Mouse (Mus musculus) embryonic facial prominence, embryonic 13.5 days (tissue): ENCODE data around the gene Tbxa2r. TPM values are rescaled to one million over a fixed set of nuclear protein-coding genes. Genes with fewer than 3 reads are reported as not detected.

Source experiments
- ATAC-seq: fragments of 200-750 bp; cut with Nextera tagmentation; 2 replicates; pipeline ENCODE4 v1.8.0; 2017; ENCODE audit warnings: low read depth; ENCODE audit not compliant: insufficient number of reproducible peaks, insufficient read depth, low FRiP score, low TSS enrichment
- H3K27ac ChIP-seq: fragments of 300-500 bp; sonication (generic); 2 replicates; pipeline ENCODE4 v1.5.1; 2015; ENCODE audit warnings: moderate library complexity, mild to moderate bottlenecking, inconsistent platforms
- H3K27me3 ChIP-seq: fragments of 300-500 bp; sonication (generic); 2 replicates; pipeline ENCODE4 v1.6.1; 2015; ENCODE audit warnings: mild to moderate bottlenecking, inconsistent platforms
- H3K36me3 ChIP-seq: fragments of 300-500 bp; sonication (generic); 2 replicates; pipeline ENCODE4 v1.6.1; 2015; ENCODE audit warnings: mild to moderate bottlenecking, inconsistent platforms
- H3K4me1 ChIP-seq: fragments of 300-500 bp; sonication (generic); 2 replicates; pipeline ENCODE4 v1.6.1; 2015; ENCODE audit warnings: inconsistent platforms
- H3K4me2 ChIP-seq: fragments of 300-500 bp; sonication (generic); 2 replicates; pipeline ENCODE4 v1.6.1; 2015; ENCODE audit warnings: moderate library complexity, mild to moderate bottlenecking, inconsistent platforms
- H3K4me3 ChIP-seq: fragments of 300-500 bp; sonication (generic); 2 replicates; pipeline ENCODE4 v1.5.1; 2015; ENCODE audit warnings: mild to moderate bottlenecking, inconsistent platforms
- H3K9ac ChIP-seq: fragments of 300-500 bp; sonication (generic); 2 replicates; pipeline ENCODE4 v1.6.1; 2015; ENCODE audit warnings: mild to moderate bottlenecking, inconsistent platforms
- H3K9me3 ChIP-seq: fragments of 300-500 bp; sonication (generic); 2 replicates; pipeline ENCODE4 v1.6.1; 2016; ENCODE audit warnings: inconsistent platforms
- WGBS: fragments of 180-500 bp; shearing (Covaris S2); methylation state at CpG from one replicate; pipeline ENCODE4 v1.1.7; 2015; ENCODE audit warnings: mixed read lengths; 5-methylcytosine and 5-hydroxymethylcytosine counted together
- polyA plus RNA-seq: library from polyadenylated mRNA; unstranded; fragments of >200 nt; fragmentation: Nextera tagmentation; extraction: Ambion mirVana; gene quantifications from 2 replicates; pipeline ENCODE4 v1.2.1, GENCODE M21; 2015

Gene Tbxa2r
- polyA plus RNA-seq, 1 experiment from 2014 or later: 7.3 TPM

DNA sequence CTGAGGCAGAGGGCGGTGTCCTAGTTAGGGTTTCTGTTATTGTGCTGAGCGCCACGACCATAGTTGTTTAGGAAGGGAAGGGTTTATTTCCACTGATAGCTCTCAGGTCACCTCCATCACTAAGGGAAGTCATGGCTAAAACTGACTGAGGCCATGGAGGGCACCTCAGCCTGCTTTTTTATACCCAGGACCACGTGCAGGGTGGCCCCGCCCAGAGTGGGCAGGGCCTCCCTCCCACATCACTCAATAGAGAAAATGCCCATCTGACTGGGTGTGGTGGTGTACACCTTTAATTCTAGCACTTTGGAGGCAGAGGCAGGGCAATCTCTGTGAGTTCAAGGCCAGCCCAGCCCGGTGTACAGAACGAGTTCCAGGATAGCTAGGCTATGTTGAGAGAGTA, 14.3 kb upstream of the Tbxa2r start:
- Histone ChIP-seq H3K9me3 (no peaks in the 10 kb centered on the region), H3K4me3 (no peak overlapping the region), H3K27me3 (no peaks in the 10 kb centered on the region), H3K4me2 (no peak overlapping the region), H3K9ac (no peak overlapping the region), H3K4me1 (peaks cover 30% of the 10 kb centered on the region), H3K36me3 (peaks cover 89% of the 10 kb centered on the region), H3K27ac (no peak overlapping the region)
- 82% methylated on average over 7 of the region's 7 CpGs for WGBS
- no peak for ATAC-seq

DNA sequence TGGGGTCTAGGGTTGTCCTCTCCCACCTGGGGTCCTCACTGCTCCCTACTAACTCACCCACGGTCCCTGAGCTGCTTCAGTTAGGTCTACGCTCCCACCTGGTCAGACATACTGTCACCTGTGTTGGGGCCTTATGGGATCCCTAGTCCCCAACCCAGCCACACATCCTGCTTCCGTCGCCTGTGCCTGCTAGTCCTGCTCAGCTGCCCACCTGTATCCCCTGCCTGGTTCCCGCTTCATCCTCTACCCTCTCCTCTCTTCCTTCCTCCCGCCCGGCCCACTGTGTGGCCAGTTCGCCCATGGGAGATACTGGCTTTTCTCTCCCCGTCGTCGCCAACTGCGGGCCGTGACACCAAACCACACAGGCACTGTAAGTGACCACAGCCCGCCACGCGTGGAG, 12.9 kb upstream of the Tbxa2r start:
- Histone ChIP-seq H3K4me3 (no peak overlapping the region), H3K27ac (no peak overlapping the region), H3K9me3 (no peaks in the 10 kb centered on the region), H3K4me1 (peaks cover 36% of the 10 kb centered on the region), H3K36me3 (peaks cover 75% of the 10 kb centered on the region), H3K4me2 (no peak overlapping the region), H3K27me3 (no peaks in the 10 kb centered on the region), H3K9ac (0 out of 2 replicates have a peak overlapping the region, but pooled peaks have one; percentile 67)
- no peak for ATAC-seq
- 94% methylated on average over 16 of the region's 16 CpGs for WGBS

DNA sequence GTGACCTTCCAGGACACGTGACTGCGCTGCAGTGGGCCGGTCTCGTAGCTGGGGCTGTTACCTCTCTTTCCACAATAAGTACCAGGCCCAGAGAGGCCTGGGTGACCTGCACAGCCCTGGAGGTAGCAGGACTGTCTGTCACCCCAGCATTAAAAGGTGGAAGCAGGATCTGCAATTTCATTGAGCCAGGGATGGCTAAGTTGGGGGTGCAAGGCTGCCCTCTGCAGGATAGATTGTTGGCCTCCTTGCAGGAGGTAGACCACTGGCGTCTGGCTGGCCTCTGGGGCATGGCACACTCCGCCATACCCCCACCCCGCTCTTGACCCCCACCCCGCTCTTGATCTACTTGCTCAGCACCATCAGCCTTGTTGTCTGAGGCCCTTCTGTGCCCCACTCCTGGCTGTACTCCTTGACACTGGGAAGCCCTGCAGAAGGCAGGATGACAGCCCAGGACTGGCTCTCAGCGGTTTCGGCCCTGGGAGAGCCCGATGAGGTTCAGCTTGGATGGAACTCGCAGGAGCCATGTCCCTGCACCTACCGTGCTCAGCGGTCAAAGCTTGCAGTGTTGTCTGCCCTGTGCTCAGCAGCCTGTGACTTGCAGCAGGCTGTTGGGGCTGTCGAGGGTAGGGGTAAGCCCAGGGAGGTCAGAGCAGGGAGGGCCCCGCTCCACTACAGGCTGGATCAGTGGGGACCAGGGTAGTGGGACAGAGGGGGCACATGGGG, 12.0 kb upstream of the Tbxa2r start:
- WGBS: 44% methylated on average over 16 of the region's 16 CpGs
- no peaks in the 10 kb centered on the region for H3K27me3 ChIP-seq
- ATAC-seq: no peak
- peak overlapping the region; percentile 29 for H3K4me3 ChIP-seq
- H3K9me3 ChIP-seq: no peaks in the 10 kb centered on the region
- H3K27ac ChIP-seq: peak overlapping the region; percentile 33; the same call in 1 of the 2 replicates
- peak overlapping the region; percentile 57 for H3K4me2 ChIP-seq
- H3K9ac ChIP-seq: peak overlapping the region; percentile 67
- peaks cover 66% of the 10 kb centered on the region for H3K36me3 ChIP-seq
- H3K4me1 ChIP-seq: peaks cover 36% of the 10 kb centered on the region

DNA sequence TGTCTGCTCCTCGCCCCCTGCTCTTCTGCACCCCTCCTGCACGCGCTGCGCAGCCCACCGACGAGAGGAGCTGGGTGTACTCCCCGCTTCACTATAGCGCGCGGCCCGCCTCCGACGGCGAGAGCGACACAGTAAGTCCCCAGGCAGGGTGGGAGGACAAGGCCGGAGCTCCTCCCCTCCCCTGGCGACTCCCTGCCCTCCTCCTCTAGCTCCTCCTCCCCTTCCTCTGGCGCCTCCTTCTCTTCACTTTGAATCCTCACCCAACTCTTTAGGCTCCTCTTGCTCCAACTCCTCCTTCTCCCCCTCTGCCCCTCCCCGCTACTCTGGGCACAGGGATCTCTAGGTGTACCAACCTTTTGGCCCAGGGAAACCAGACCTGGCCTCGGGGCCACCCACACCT, 11.3 kb upstream of the Tbxa2r start:
- Histone ChIP-seq H3K9ac (peak overlapping the region; percentile 67), H3K27me3 (no peaks in the 10 kb centered on the region), H3K4me2 (peak overlapping the region; percentile 57), H3K4me3 (peak overlapping the region; percentile 29), H3K27ac (peak overlapping the region; percentile 45; the same call in 1 of the 2 replicates), H3K9me3 (no peaks in the 10 kb centered on the region), H3K4me1 (peaks cover 43% of the 10 kb centered on the region), H3K36me3 (peaks cover 59% of the 10 kb centered on the region)
- no peak for ATAC-seq
- whole genome bisulfite sequencing: 13% methylated on average over 20 of the region's 20 CpGs

DNA sequence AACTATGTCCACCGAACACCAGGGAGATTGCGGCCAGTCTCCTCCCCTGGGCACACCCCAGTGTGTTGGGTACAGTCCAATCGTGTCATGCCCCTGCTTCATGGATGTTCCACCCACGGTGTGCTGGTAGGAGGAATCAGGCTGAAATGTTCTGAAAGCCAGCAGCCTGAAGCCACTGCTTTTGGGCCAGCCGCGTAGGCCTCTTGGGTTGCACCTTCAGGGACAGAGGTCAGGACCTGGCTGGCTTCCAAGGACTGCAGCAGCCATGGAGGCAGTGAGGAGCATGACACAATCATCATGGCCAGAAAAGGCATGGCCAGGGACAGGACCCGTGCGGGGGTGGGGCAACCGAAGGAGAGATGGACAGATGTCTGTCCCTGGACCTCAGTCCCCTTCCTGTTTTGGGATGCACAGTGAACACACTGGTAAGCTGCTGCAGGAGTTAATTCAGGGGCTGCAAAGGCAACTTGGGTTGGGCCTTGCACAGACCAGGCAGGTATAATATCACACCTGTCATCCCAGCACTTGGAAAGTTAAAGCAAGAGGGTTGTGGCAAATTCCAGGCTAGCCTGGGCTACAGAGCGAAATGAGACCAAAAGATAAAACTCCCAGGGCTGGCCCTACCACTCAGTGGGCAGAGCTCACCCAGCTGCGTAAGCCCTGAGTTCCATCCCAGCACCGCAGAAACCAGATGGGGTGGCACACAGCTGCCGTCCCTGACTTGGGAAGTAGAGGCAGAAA, 9.8 kb upstream of the Tbxa2r start:
- Histone ChIP-seq H3K27ac (peak overlapping the region; percentile 93), H3K4me1 (peaks cover 47% of the 10 kb centered on the region), H3K4me2 (peak overlapping the region; percentile 90), H3K4me3 (peak overlapping the region; percentile 96), H3K27me3 (no peaks in the 10 kb centered on the region), H3K9ac (peak overlapping the region; percentile 69), H3K36me3 (peaks cover 59% of the 10 kb centered on the region), H3K9me3 (no peaks in the 10 kb centered on the region)
- 88% methylated on average over 13 of the region's 13 CpGs for WGBS
- ATAC-seq: no peak

DNA sequence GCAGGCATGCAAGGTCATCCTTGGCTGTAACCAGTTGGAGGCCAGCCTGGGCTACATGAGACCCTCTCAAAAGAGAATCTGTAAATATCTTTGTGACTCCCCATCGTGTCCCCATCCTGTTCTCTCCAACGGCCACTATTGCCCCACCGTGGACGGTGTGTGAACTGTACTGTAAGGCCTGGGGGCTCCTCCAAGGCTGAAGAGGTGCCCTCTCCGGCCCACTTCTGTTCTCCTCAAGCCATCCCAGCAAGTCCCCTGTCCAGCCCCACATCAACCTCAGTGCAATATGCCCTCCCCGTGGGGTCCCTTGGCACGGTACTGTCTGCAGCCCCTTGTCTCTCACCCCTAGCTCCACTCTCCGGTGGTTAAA, 9.2 kb upstream of the Tbxa2r start:
- Histone ChIP-seq H3K4me2 (peak overlapping the region; percentile 90), H3K4me1 (peaks cover 47% of the 10 kb centered on the region), H3K9me3 (no peaks in the 10 kb centered on the region), H3K27me3 (no peaks in the 10 kb centered on the region), H3K9ac (peak overlapping the region; percentile 69), H3K27ac (peak overlapping the region; percentile 93), H3K4me3 (peak overlapping the region; percentile 96), H3K36me3 (peaks cover 59% of the 10 kb centered on the region)
- WGBS: 38% methylated on average over 8 of the region's 8 CpGs
- ATAC-seq: no peak

DNA sequence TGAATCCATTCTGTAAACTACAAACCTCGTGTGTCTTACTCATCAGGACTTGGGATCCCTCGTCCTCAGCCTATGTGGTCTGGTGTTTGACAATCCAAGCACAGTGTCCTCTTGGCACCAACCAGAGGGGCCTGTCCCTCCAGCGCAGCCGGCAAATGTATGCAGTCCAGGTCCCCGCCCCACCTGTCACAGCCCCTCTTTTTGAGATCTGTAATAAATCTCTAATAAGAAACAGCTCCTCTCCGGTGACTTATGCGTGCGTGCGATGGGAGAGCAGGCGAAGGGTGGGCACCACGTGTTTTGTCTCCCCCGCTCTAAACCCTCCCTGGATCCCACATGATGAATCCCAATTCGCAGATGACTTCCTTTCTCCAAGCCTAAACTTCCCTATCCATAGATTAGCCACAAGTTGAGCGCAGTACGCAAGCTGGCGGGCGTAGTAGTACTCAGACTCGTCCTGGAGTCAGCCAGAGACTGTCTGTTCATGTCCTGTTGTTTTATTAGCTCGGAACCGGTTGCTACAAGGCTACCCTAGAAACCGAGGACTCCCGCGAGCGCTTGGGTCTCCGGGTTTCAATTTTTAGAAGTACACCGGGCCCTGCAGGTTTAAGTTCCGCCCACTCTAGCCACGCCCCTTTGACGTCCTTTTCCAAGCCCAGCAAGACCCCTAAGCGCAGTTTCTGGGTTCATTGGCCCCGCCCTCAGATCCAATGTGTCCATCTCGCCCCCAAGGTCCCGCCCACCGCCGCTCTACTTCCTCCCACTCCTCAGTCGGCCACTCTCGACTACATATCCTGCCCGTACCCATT, 8.6 kb upstream of the Tbxa2r start:
- Histone ChIP-seq H3K4me2 (peak overlapping the region; percentile 90), H3K9ac (peak overlapping the region; percentile 69), H3K36me3 (peaks cover 59% of the 10 kb centered on the region), H3K4me3 (peak overlapping the region; percentile 96), H3K9me3 (no peaks in the 10 kb centered on the region), H3K27me3 (no peaks in the 10 kb centered on the region), H3K4me1 (peaks cover 47% of the 10 kb centered on the region), H3K27ac (peak overlapping the region; percentile 93)
- ATAC-seq: peak; percentile 87
- under 1% methylated on average over 38 of the region's 38 CpGs for WGBS

DNA sequence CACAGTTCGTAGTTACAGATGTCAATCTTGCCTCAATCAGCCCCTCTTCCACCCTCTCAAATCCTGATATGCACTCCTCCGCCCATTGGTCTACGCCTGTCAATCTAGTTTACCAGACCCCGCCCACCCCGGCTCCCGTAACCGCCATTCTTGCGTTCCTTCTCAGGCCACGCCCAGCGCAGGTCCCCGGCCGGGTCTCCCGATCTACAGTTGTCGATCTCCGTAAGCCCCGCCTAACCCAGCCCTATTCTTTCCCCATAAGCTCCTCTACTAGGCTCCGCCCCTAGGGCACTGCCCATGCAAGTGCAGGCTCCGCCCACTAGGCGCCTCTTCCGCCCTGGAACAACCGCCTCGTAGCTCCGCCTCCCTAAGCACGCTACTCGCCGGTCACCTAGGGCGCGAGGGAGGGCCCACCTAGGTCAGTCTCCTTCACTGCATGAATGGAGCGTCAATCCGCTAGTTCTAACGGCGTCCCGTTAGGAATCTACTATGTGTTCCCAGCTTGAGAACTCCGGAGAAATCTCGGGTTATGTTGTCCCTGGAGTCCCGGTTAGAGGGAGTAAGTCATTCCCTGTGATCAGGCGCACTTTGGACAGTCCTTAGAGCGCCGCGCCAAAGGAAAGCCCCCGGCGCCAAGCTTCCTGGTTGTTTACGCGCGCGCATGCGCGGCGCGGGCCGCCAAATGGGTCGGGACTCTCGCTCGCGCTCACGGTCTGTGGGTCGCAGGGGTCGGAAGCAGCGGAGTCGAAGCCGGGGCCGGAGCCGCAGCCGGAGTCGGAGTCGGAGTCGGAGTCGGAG, 7.8 kb upstream of the Tbxa2r start, which contains the start of gene Cactin:
Gene Cactin (plus strand): TSS at position 554 of the 798 bp plus-strand sequence.
- Histone ChIP-seq H3K36me3 (peaks cover 59% of the 10 kb centered on the region), H3K27ac (peak within 1 kb of the TSS; percentile 93), H3K27me3 (no peaks in the 10 kb centered on the region), H3K4me3 (peak within 1 kb of the TSS; percentile 96), H3K9ac (peak within 1 kb of the TSS; percentile 95), H3K4me2 (peak within 1 kb of the TSS; percentile 90), H3K9me3 (no peaks in the 10 kb centered on the region), H3K4me1 (peaks cover 47% of the 10 kb centered on the region)
- under 1% methylated on average over 68 of the region's 68 CpGs for WGBS
- ATAC-seq: peak; percentile 89

DNA sequence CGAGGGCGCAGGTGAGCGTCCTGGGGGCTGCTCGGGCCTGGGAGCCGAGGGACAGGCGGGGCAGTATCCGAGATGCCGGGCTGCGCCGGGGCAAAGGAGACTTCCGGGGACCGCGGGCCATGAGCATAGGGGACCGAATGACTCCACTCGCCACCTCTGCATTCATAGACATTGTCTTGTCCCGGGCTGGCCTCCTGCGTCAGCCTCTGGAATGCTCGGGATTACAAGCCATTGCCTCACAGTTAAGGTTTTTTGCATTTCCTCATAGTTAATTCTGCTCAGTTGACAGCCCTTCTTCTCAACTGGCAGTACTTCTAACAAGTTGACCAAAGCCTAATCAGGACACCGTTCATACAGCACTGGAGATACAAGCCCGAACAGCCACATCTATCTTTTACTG, 7.1 kb upstream of the Tbxa2r start:
- H3K4me2 ChIP-seq: peak overlapping the region; percentile 90
- peak overlapping the region; percentile 93; the same call in 1 of the 2 replicates for H3K27ac ChIP-seq
- peaks cover 59% of the 10 kb centered on the region for H3K36me3 ChIP-seq
- 3% methylated on average over 19 of the region's 20 CpGs for WGBS
- peak overlapping the region; percentile 95 for H3K9ac ChIP-seq
- no peaks in the 10 kb centered on the region for H3K27me3 ChIP-seq
- peak overlapping the region; percentile 96 for H3K4me3 ChIP-seq
- peaks cover 40% of the 10 kb centered on the region for H3K4me1 ChIP-seq
- no peak for ATAC-seq
- H3K9me3 ChIP-seq: no peaks in the 10 kb centered on the region

DNA sequence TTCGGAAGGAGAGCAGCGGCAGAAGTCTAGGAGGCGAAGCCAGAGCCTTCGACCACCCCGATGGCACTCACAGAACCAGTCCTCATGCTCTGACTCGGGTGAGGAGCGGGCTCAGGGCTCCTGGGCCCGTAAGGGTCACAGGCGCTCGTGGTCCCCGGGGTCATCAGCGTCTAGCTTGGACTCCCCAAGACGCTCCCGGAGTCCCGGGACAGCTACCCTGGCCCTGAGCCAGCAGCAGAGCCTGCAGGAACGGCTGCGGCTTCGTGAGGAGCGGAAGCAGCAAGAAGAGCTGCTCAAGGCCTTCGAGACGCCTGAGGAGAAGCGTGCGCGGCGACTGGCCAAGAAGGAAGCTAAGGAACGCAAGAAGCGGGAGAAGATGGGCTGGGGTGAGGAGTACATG, 6.1 kb upstream of the Tbxa2r start:
- H3K4me3 ChIP-seq: 0 out of 2 replicates have a peak overlapping the region, but pooled peaks have one; percentile 96
- peaks cover 66% of the 10 kb centered on the region for H3K36me3 ChIP-seq
- 91% methylated on average over 27 of the region's 27 CpGs for WGBS
- peak overlapping the region; percentile 90 for H3K4me2 ChIP-seq
- H3K27ac ChIP-seq: no peak overlapping the region
- H3K27me3 ChIP-seq: no peaks in the 10 kb centered on the region
- H3K9ac ChIP-seq: 0 out of 2 replicates have a peak overlapping the region, but pooled peaks have one; percentile 58
- no peaks in the 10 kb centered on the region for H3K9me3 ChIP-seq
- ATAC-seq: no peak
- peaks cover 30% of the 10 kb centered on the region for H3K4me1 ChIP-seq
